Mouse (Mus musculus) yolk sac, embryonic 10.5 days (tissue): ENCODE data around the gene Tbc1d14.

ENCODE experiments used
- DNase-seq: peaks from one replicate; pipeline ENCODE4 v3.0.0-alpha.2; 2017; ENCODE audit warnings: low spot score

Tbc1d14 gene

DNA sequence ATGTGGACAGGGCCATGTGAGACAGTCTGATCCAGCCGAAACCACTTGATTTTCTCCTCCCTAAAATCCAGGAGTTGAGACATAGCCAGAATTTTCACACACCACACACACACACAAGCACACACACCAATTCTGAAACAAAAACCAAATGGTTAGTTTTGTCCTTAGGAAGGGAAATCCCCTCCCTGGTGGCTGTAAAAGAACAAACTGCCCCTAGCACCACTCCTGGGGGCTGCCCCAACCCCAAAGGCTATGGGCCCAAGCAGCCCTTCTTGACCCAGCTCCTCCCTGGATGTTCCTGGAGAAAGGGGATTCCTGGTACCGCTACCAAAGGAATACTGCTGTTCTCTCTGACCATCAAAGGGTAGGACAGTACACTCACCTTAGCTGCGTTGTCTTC lies 16.6 kb downstream of the Tbc1d14 start:
- no peak for DNase-seq

DNA sequence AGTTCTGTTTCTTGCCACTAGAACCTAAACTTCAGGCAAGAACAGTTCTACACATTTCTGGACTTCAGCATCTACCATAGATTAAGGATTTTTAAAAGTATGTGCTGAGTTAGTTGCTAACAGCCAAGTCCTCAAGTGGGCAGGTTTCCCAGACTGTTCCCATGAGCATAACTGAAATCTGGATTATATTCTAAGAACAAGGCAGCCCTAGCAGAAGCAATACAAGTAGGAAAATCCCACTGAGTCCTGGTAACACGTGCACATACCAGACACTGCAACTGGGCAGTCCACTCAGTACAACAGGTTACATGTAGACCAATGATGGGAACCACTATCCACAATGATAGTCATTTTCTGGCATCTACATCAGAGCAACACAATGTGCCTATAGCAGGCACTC lies 17.3 kb downstream of the Tbc1d14 start:
- no peak for DNase-seq

DNA sequence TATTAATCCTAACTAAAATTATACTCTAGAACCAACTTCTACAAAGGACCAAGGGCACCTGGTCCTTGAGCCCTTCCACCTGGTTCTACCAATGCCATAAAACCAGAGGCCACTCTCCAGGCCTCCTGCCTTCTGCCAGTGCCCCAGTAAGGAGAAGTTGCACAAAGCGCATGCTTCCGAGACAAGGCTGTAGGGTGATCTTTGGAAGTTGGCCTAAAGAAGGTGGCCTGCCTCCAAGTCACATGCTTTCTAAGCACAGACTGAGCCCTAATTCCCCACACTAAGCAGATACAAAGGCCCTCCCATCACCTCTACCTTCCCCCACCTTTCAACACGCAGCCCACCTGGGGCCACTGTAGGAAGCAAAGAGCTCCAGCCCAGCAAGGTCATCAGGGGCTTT lies 17.8 kb downstream of the Tbc1d14 start:
- DNase-seq = peak; percentile 27

DNA sequence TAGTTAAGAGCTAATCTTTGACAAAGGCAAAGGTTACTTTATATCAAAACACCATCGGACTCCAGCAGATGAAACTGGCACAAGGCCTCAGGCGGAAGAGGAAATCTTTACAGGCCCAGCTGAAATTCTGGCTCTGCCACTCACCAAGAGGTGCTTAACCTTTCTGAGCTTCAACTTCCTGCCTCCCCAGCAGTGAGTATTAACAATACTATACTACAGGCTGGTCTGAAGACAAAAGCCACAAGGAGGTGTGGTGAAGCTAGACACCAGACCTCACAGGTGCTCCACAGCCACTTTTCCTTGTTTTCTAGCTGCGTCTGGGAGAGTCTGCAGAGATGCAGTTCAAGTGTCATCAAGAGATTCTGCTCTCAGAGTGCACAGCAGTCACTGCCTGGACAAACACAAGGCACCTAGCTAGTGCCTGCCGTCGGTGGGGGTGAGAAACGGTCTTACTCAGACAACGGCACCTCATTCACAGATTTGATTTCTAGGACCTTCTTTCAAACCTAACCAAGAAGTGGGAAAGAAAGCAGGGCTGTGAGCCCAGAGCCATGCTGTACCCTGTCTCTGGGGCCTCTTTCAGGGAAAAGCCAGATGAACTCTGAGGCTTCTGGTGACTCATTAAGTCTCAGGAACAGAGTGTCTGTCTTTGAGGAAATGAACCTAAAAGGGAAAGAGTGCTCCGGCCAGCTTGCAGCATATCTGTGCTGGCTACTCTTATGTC lies 18.8 kb downstream of the Tbc1d14 start:
- DNase-seq = peak; percentile 36

DNA sequence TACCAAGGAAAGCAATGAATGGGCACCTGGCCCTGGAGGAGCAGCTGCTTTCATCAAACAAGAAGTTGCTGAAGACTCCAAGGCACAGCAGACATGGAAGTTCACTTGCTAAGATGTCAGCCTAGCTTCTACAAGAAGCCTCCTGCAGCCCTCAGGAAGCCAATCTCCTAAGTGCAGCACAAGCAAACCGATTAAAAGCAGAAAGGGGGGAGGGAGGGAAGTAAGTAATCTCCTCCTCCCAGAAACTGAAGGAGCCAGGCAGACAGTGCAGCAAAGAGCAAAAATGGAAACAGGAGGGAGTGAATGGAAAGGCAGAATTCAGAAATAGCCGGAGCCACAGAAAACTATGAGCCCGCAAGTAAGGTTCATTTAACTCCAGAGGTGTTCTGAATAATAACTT lies 19.7 kb downstream of the Tbc1d14 start:
- no peak for DNase-seq

DNA sequence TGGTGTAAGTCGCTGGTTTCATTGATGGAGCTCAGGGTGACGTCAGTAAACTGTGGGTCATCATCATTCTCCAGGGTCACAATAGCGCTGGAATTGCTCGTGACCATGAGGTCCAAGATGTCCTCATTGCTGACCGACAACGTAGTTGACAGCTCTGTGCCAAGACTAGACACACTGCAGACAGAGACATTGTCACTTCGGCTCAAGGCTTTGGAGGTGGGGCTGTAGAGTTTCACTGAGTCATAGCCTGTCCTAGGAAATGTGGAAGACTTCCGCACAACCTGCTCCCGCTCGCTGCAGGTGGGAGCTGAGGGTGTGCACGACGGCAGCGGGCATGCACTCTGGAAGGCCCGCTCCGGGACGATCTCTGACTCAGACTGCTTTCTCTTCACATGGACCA lies 21.7 kb downstream of the Tbc1d14 start:
- no peak for DNase-seq

DNA sequence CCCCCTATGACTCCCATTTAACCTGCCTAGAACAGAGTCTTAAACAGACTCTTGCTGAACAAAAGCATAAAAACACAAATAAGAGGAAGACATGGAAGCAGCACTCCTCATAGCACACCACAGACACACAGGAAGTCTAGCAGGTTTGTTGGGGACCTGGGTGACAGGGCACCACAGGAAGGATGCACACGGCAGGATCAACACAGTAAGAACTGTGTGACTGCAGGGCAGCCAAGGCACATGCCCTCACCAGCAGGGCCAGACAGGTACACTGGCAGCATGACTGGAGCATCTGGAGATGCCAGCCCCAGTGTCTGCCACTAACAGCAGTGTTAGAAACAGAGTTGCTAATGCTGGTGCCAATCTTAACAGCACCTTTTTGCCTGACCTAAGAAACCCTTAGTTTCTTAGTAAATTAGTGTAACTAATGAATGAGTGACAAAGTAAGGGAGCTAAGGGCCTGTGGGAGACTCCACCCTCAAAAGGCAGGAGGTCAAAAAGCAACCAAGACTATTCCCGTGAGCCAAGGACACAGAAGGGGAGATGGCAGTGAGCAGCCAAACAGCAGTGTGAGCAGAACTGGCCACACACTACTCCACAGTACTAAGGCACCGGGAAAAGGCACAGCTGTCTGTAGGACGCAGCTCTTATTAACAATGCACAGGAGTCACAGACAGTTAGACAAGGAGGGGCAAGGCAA lies 22.4 kb downstream of the Tbc1d14 start:
- DNase-seq = no peak

DNA sequence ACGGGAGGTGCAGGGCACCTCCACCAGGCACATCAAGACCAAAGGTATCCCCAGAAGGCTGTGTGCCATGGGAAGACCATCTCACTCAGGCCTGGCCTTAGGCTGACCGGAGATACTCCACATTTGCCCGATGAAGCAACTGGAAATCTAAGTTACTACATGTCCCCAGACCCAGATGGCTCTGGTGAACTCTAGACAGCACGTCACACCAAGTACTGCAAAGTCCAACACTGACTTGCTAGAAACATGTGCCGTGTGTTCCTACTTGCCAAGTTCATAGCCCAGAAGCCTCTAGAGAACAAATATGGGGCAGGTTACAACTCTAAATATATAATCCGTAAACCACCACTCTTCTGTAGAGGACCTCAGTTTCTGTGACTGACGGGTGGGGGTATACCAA lies 23.0 kb downstream of the Tbc1d14 start:
- DNase-seq = no peak

DNA sequence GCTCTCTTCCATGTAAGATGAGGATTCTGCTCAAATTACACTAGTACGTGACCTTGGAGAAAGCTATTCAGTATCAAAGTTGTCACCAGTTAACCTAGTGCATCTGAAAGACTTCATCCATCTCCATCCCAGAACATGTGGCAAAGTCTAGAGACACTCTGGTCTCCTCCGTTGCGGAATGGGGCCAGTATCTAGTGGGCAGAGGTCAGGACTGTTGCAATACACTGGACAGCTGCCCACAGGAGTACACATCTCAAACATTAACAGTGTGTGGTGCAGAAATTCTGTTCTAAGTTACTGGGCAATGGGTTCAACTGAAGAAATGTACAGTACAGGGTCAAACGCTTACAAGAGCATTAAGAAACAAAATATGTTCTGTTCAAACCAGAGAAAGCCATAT lies 25.0 kb downstream of the Tbc1d14 start:
- peak; percentile 18 for DNase-seq

DNA sequence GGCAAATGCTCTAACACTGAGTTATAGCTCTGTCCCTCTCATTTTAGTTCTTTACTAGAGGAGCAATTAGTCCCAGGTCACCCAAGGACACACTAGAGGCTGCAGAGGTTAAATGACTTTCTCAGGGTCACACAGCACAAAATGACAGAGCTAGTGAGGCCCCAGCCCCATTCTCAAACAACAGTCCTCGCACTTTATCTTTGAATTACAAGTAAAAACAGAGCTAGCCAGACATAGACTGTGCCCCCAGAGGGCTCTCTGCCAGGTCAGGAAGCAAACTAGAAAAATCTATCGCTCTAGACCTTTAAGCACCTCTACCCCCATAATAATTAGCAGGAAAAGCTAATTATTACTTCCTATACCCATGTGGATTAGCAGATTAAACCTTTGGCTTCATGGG lies 25.4 kb downstream of the Tbc1d14 start:
- no peak for DNase-seq

DNA sequence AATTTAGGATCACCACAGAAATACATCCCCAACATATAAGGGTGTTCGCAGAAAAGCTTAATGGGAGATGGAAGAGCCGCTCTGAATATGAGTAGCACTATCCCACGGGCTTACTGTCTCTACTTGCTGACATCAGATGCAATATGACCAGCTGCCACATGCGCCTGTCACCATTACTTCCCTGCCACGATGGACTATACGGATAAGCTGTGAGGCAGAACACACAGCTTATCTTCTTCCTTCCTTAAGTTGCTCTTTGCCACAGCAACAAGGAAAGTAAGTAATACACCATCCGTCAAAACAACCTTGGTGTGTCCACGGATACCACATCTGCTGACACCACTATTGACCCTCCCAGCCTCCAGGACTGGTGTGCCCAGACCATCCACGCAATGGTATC lies 28.5 kb downstream of the Tbc1d14 start:
- DNase-seq = no peak

DNA sequence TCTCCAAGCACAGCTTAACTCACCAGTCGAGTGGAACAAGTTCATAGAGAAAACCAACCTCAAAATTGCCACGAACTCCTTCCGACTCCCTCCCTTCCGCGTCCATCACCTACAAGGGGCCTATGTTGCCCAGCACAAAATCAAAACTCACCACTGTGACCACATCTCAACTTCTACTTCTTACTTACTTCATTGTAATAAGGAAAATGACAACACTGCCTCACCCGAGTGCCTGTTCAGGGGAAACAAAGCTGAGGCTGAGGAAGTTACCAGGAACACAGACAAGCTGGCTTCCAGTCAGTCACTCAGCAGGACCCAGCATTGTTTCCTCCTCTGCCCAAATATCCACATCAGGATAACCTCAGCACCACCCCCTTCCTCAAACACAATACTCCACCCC lies 29.3 kb downstream of the Tbc1d14 start:
- DNase-seq = no peak

DNA sequence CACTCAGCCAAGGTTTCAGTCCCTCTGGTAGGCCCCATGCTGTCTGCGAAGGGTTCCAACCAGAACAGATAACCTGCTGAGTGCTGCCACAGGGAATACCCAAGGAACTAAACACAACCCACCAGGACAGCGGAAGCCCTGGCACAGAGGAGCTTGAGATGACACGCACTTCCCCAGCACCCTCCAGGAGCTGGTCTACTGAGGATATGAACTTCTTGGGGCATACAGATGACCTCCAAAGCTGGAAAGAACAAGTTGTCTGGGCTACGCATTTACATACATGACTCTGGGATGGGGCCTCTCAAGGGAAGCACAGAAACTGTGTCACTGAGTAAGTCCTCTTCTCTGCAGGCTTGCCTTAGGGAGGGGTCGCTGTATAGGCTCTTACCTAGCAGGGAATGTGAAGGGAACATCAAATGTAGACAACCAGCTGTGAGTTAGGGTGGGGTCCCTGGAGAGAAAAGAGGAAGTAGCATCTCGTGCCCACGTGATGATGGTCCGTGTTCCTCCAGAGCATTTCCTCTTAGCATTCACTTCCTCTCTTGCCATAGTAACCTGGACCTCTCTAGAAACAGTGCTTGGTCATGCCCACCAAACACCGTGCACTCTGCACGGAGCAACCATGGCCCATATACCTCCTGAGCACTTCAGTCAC lies 30.2 kb downstream of the Tbc1d14 start:
- no peak for DNase-seq

DNA sequence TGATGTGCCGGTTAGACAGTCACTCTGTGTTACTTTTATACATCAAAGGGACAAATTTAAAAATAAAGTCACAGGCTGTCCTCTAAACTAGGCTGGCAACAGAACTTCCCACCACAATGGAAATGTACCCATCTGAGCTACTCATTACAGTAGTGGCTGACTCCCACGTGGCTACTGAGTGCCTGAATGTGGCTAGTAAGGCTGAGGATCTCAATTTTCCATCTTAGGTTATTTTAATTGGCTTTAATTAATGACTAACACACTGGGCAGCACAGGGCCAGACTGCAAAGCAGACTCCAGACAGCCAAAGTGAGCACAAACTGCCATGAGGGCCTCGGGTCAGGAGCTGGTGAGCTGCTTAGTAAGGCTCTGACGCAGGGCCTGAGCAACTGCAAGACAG lies 31.6 kb downstream of the Tbc1d14 start:
- no peak for DNase-seq

DNA sequence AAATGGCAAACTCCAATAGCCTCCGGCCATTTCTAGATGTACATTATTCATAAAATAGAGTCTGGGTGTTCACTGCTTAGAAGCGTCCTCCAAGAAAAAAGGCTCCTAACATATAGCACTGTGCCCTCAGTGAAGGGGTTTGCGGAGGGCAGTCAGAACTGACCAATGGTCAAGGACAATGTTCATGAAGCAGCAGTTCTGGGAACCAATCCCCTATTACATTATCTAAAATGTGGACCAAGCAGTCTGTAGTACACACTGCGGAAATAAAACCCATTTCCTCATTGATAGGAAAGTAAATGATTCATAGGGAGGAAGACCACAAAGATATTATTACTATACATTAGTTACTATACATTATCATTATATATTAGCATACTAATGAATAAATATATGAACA lies 32.6 kb downstream of the Tbc1d14 start:
- no peak for DNase-seq

DNA sequence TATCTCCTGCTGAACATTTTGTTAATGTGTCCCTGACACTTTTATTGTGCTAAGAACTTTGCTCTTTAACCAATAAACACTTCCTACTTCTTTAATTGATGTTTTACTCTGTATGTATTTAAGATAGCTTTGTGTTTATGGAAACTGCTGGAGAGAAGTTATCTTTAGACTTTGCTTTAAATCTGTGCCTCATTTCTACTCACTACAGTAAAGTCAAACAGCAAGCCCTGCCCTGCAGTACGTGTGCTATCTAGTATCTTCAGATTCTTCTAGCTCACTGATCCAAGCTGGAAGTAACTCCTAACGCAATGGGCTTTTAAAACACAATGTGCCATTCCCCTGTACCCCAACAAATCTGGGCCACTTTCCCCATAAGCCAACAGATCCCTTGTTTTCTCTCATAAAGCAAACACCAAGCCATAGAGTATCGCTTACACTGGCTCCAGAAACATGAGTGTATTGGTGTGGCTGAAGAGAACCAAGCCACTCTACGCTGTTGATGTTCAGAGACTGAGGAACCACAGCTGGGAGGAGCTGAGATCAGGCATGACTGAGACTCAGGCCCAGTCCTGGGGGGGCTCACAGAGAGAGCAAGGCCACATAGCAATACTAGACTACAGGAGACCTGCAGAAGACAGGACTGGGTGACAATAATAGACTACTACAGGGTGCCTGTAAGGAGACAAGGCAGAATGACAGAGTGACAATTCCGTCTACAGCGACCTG lies 33.4 kb downstream of the Tbc1d14 start:
- no peak for DNase-seq

DNA sequence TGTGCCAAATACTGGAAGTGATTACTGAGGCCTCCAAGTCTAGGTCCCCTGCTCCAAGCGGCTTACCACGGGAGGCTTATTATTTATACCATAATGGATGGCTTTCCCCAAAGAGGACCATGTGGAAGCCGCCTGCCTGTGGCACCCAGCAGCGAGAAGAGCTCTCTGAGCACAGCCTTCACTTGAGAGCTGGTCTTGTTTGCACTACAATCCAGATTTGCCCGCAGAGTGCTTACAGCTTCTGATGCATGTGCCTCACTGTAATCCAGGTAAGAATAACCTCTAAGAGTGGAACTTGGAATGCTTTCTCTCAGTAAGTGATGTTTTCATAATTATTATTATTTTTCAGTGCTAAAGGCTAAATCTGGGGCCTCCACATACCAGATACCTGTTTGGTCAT lies 34.0 kb downstream of the Tbc1d14 start:
- DNase-seq = no peak

DNA sequence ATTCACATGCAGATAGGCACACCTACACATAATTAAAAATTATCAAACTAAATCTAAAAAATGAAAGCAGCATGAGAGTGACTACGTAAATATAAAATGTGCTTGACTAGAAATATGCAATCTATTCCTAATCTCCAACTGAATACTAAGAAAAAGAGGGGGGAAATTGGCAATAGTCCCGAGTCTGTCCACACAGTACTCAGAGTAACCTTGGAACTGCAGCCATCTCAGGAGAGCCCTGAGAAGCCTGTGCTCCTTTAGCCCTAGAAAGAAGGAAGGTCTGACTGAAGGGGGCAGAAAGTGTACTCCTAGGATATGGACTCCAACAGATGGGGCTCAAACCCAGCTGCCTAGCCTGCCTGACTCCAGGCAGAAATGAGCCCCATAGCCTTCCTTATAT lies 34.5 kb downstream of the Tbc1d14 start:
- DNase-seq = no peak

DNA sequence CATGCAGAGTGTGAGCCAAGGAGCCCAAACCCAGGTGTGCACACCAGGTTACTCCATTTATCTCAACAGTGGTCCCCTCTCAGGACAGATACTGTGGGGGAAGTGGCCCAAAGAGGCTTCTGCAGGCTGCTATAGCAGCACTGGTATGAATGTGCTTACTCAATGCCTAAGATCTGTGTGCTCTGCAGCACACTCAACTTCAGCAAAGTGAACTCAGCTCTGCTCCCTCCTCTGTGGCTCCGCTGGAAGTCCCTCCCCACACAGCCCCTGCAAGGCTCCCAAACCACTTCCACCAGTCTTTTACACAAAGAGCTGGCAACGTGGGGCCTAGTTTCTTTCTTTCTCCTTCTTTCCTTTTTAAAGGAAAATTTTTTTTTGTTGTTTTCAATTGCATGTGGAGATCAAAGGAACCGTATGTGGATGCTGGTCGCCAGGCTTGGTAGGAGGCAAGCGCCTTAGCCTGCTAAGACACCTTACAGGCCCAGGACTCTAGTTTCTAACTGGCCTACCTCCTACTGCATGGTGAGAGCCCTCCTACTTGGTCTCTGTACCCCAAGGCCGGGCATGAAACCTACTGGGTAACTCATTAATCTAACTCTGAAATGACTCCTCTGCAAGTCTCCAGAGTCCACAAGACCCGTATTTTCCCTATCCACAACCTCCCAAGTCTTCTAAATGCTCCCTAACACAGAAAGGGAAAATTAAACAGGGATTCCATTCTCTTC lies 35.3 kb downstream of the Tbc1d14 start:
- DNase-seq = peak; percentile 43

DNA sequence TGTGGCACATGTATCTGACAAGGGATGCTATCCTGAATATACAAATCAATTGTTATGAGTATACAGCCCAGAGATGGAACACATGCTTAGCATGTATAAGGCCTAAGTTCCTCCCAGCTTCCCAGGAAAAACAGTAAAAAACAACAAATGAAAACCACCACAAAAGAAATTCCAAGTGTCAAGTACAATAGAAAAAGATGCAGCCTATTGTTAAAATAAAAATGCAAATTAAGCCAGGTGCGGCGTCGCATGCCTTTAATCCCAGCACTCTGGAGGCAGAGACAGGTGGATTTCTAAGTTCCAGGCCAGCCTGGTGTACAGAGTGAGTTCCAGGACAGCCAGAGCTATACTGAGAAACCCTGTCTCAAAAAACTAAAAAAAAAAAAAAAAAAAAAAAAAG lies 36.2 kb downstream of the Tbc1d14 start:
- no peak for DNase-seq

DNA sequence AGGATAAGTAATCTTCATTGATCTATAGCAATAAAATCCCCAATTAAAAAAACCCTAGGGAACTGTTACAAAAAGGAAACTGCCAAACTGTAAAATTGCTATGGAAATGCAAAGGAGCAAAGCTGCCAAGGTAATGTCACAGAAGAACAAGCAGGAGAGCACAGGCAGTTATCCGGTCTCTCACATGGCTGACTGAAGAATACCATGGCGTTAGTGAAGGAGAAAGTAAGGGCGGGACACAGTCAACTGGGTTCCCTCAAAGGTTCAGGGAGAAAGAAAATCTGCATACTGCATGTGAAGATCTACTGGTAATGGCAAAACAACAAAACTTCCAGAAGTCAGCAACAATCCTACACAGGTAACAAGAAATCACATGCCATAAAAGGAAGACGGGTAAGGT lies 36.8 kb downstream of the Tbc1d14 start:
- no peak for DNase-seq

DNA sequence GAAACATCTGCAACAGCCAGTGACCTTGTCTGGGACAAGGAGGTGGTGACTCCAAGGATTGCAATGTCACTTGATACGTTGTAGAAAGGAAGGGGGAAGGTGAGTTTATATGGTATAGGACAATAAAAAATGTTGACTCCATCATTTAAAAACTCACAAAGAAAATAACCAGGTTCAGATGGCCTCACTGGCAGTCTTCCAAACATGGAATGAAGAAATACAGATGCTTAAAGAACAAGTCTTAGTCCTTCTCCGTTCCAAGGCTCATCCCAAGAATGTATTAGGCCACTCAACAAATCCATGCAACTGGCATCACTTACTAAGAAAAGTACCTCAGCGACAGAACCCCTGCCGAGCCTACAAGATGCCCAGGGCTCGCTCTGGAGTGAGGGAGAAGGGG lies 38.6 kb downstream of the Tbc1d14 start:
- no peak for DNase-seq
